Mouse (Mus musculus) embryo, embryonic 10 days (tissue): ENCODE data around the gene Agbl4.

Experiments
- DNase-seq: peaks from one replicate; pipeline ENCODE4 v3.0.0-alpha.2; 2015; ENCODE audit warnings: low spot score

The Agbl4 gene

DNA sequence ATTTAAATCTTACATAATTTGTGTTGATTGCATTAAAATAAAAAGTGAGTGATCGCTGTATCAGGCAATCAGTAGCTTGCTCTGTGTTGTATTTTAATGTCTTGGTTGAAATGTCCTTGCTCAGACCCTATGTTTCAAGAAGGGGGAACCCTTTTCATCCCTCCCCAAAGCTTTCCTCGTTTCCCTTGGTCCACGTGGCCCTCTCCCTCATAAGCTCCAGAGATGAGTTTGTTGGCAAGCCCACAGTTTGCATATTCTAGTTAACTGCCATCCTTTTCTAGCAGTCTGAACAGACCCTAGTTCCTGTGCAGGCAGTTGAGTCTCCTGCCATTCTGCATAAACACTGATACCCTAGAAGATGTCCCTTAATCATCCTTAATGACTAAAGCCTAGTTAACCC is 1050.5 kb downstream of the Agbl4 start:
- no peak for DNase-seq

GRCm38 (mm10) chr4:111448586-111448985 is 1051.1 kb downstream of the Agbl4 start:
- DNase-seq = no peak

GRCm38 (mm10) chr4:111449442-111450199 is 1052.2 kb downstream of the Agbl4 start:
- no peak for DNase-seq

- no peak for DNase-seq
Measured at GRCm38 (mm10) chr4:111451283-111451918, 1053.9 kb downstream of the Agbl4 start.

DNA sequence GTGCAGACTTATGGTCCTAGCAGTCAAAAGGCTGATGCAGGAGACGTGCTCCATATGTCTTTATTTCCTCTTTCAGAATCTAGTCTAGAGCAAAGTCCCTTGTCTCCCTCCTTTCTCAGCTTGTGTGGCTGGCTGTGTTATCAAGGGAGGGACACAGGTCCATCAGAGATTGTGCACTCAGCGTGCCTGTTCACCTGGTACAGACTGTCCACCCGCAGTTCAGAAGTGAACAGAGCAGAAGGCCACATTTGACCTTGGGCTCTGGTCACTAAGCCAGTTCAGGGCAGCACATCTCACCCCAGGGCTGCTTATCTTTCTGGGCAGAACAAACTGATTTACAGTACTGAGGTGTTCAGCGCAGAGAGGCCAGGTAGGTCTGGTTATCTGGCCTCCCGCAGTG is 1054.7 kb downstream of the Agbl4 start:
- DNase-seq = no peak

DNA sequence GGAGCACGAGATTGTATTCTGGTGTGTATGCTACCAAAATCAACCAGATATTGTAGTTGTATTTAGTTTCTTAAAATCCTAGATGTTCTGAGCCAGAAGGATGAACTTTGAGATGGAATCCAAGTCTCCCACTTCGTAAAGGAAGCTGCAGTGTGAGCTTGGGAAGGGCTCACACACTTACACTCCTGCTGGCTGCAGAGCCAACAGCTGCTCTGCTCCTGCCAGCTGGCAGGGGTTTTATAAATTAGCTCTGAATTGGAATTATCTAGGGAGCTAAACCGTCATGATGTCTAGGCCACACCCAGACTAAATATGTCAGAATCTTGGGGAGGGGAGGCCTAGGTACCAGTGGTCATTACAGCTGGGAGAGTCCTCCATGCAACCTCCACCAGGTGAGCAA is 1055.8 kb downstream of the Agbl4 start:
- DNase-seq = no peak

DNA sequence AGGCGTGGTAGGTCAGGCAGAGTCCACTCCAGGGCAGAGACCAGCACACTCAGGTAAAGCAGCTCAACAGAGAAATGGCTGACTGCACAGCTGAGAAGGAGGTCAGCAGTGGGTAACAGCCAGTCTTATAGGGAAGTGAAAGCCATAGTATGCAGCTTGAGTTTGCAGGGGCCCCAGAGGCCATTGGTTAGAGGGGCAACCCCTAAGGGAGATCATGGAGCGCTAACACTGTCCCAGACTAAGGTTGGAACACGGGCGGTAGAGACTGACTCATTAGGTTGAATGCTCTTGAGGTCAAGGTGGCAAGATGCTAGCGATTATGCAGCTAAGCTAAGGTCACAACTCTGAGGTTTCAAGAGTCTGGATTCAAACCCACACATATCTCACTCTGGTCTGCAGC is 1058.2 kb downstream of the Agbl4 start:
- no peak for DNase-seq

- no peak for DNase-seq
Measured at GRCm38 (mm10) chr4:111457568-111457967, 1060.1 kb downstream of the Agbl4 start.

- DNase-seq = no peak
Measured at GRCm38 (mm10) chr4:111467293-111467773, 1069.9 kb downstream of the Agbl4 start.

DNA sequence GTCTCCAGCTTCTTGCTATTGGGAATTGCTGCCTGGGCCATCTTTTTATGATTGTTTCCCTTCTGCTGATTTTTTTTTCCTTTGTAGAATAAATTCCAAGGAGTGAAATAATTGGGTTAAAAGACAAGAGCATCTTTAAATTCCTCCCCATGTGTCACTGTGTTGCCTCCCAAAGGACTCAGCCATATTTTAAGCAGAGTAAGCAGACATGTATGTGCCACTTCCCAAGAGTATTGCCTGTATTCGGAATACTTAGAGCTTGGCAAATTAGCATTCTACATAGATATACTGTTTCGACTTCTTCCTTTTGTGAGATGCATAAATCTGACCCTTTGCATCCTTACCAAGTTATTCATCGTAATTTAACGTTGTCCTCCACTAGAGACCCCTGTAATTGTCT is 1070.3 kb downstream of the Agbl4 start:
- no peak for DNase-seq

GRCm38 (mm10) chr4:111469847-111470246 is 1072.4 kb downstream of the Agbl4 start:
- DNase-seq = no peak

GRCm38 (mm10) chr4:111471726-111472125 is 1074.3 kb downstream of the Agbl4 start:
- DNase-seq = no peak

- DNase-seq = no peak
Measured at GRCm38 (mm10) chr4:111472511-111472910, 1075.0 kb downstream of the Agbl4 start.

DNA sequence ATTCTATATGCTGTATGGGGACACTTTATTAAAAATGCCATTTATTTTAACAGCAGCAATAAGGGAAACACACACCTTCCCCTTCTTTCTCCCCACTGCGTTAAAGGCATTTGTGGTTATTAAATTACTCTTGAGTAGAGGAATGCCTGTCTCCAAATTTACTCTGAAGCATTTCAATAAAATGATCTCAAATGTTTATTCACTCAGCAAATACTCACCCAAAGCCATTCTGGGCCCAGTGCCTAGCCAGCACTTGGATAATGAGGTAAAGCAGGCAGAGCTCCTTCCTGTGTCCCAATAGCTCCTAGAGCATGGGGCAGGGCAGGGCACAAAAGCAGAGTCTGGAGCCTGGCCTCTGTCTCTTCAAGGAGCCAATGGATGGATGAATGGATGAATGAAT is 1075.6 kb downstream of the Agbl4 start:
- no peak for DNase-seq

- no peak for DNase-seq
Measured at GRCm38 (mm10) chr4:111475374-111475971, 1078.0 kb downstream of the Agbl4 start.

DNA sequence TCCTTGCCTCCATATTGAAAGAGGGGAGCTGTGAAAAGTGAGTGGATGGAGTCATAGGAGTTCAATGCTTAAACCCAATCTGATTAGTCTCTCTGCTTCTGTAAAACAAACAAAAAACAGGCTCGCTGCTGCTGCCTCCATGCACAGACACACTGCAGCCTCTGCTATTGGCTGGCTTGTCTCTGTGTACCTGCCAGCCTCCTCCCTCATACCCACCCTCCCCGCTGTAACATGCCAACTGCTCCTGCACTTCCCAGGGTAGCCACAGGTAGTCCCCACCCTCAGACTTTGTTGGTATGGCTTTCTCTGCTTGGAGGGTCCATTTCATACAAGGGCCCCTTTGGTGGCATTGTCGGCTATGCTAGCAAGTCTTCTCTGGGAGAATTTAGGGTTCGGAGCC is 1080.0 kb downstream of the Agbl4 start:
- DNase-seq = no peak

- no peak for DNase-seq
Measured at GRCm38 (mm10) chr4:111483499-111483898, 1086.0 kb downstream of the Agbl4 start.

- DNase-seq = peak; percentile 20
Measured at GRCm38 (mm10) chr4:111485189-111485588, 1087.7 kb downstream of the Agbl4 start.

DNA sequence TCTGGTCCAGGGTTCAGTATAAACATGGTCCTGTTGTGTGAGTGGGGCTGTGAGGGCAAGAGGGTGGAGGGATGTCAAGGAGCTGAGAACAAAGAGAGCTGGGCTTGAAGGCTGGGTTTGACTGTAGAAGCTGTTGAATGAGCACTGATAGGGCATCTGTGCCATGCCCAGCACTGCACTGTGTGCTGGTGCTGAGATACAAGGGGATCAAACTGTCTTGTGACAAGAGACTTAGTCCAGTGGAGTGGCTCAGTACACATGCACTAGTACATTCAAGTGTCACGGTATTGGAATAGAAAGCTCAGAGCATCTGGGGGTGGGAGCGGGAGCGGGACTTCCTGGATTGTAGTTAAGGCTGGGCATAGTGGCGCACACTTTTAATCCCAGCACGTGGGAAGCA is 1088.7 kb downstream of the Agbl4 start:
- DNase-seq = no peak

GRCm38 (mm10) chr4:111487233-111487843 is 1089.9 kb downstream of the Agbl4 start:
- peak; percentile 39 for DNase-seq

GRCm38 (mm10) chr4:111493750-111494404 is 1096.4 kb downstream of the Agbl4 start:
- no peak for DNase-seq

GRCm38 (mm10) chr4:111495949-111496348 is 1098.5 kb downstream of the Agbl4 start:
- peak; percentile 82 for DNase-seq
